Mouse (Mus musculus): ENCODE measurements around the gene Thrb.

DNA sequence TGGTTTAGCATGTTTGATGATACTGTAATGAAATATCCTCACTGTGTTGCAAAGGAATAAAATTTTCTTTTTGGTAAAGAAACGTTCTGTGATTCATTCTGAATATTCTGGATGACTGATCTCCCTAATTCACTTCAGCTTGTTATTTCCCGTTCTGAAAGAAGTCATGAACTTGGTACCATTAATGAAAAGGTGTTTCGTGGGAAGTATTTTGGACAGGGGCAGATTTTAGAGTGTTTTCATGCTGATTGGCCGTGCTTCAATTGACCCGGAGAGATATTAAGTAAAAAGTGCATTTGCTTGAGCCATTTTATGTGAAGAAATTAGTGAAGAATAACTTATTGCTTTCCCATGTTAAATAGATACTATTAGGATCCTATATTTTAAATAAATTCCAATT, 2.0 kb downstream of the Thrb start:
- TF ChIP-seq CTCF (IDR thresholded peaks at IDR 0.05; ENCODE audit: borderline replicate concordance, insufficient read depth, low read depth, low read length) = no peak
- no peak for TF ChIP-seq POLR2A (IDR thresholded peaks at IDR 0.05; ENCODE audit: borderline replicate concordance, insufficient read depth, low read length)
